Mouse (Mus musculus): ENCODE measurements around the gene Nhsl2.

Nhsl2 gene

DNA sequence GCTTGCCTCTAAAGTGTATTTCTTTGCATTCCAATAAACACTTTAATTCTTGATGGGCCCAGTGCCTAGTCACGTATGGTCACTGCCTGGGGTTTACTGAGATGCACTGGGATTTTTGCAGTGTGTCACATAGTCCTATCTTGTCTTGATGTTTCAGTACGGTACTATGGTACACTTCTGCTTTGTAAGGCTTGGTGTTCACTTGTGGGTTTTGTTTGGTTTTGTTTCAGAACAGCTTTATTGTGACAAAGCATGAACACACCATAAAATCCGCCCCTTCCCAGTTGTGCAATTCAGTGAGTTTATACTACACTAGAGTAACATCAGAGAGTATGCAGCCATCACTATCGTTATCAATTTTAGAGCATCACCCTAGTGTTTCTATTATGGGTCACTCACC, 204.8 kb downstream of the Nhsl2 start:
- DNase-seq: no peak

DNA sequence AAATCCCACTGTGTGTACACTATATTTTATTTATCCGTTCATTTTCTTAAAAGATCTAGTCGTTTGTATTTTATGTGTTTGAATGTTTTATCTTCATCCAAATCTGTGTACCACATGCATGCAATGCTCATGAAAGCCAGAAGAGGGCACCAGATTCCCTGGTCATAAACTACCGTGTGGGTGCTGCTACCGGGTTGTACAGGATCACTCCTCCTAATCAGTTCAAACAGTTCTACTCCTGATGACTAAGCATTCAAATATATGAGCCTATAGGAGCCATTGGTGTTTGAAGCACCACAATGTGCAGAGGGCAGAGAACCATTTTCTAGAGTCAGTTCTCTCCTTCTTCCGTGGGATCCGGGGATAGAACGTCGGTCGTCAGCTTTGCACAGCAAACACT, 210.3 kb downstream of the Nhsl2 start:
- DNase-seq: peak; percentile 41 to 44

DNA sequence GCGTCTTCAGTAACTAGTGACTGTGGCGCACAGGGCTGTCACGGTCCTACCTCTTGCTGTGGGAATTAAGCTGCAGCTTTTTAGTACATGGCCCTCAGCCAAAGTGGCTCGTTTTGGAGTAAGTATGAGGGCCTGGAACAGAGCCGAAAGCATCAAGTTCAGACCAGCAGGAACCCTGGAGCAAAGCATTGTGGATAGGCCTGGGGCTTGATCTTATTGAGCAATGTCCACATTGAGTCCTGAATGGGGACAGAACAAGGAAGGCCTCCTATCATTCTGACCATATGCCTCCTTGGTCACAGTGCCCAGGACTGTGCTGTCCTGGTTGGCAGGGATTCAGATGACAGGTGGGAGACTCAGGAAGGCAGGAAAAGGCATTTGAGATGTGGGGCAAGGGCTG, 211.1 kb downstream of the Nhsl2 start:
- no peak for DNase-seq

DNA sequence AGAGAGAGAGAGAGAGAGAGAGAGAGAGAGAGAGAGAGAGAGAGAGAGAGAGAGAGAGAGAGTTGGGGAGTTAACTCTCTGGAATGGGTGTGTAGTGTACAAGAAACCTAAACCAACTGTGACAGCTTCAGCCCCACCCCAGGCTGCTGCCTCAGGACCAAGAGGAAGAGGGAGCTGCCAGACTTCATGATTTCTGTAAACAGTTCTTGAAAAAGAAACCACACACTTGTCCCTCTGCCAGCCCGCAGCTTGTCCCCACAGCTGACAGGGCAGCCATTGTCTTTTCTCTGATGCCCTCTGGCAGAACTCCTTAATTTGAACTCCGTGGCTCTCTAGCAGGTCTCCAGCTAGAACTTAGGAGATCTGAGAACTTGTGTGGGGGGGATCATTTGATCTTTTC, 211.7 kb downstream of the Nhsl2 start:
- DNase-seq: peak; percentile 15 to 35

DNA sequence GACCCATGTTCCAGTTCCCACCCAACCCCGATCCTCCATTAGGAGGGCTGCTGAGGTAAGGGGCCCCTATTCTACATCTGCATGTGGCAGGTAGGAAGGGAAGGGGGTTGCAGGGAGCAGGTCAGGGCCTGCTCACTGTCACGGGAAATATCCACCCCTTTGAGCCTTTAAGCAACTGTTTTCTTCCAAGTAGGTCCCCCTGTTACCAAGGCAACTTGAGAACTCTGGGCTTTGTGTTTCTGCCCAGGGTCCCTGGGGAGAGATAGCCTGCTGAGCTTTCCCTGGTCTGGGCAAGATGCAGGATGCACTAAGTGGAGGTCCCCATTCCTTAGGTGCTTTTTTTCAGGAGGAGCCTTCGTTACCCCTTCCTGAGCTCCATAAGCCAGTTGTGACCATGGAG, 214.9 kb downstream of the Nhsl2 start:
- DNase-seq: no peak

DNA sequence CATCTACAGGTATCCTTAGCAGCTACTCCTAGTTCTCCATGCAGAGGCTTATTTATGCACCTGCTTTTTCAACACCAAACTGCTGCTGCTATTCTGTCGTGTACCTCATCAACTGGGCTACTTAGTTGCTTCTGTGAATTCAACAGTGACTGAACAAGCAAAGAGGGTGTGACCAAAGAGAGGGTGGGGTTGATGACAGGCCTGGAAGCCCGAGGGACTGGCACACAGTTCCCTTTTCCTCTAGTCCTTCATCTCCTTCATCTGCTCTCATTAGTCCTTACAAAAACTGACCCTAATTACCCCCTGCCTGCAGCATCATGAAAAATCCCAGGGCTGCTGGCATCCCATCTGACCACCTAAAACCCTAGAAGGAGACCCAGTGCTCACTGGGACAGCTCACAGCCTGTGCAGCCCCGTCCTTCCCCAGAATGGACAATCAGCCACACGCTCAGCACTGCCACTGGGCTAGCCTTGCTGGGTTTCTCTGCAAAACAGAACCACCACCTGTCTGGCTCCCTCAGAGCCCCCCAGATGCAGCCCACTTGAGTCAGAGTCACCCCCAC, 216.1 kb downstream of the Nhsl2 start:
- DNase-seq: no peak

DNA sequence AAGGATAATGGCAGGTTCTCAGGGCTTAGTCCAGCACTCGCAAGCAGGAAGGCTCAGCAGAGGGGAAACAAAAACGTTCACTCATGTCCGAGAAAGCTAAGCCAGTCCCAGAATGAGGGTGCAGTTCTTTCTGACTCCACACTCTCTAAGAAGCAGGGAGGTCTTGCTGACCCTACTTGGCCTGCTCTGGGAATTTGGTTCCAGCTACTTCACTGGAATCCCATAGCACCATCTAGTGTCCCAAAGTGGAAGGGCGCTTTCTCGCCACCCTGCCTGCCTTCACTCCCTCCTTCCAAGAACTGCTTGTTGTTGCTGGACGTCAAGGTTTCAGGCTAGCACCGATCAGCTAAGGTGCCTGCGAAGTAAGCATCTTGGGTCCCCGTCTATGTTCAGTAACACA, 216.9 kb downstream of the Nhsl2 start:
- peak; percentile 83 to 87 for DNase-seq

DNA sequence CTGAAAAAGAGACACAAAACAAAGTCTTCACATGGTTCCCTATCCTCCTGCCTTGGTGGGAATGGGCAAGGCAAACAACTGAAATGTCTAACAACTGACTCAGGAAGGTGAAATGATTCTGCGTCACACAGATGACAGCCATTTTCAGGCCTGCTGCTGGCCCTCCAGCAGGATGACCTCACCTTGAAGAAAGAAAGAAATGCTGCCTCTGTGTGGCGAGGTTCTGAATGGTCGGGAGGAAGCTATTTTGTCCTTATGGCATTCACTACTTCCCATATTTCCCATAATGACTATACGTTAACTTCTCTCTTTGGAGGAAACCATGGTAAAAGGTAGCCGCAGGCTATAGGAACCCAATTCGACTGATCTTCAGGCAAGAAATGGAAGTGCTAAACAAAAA, 217.9 kb downstream of the Nhsl2 start:
- DNase-seq: no peak

DNA sequence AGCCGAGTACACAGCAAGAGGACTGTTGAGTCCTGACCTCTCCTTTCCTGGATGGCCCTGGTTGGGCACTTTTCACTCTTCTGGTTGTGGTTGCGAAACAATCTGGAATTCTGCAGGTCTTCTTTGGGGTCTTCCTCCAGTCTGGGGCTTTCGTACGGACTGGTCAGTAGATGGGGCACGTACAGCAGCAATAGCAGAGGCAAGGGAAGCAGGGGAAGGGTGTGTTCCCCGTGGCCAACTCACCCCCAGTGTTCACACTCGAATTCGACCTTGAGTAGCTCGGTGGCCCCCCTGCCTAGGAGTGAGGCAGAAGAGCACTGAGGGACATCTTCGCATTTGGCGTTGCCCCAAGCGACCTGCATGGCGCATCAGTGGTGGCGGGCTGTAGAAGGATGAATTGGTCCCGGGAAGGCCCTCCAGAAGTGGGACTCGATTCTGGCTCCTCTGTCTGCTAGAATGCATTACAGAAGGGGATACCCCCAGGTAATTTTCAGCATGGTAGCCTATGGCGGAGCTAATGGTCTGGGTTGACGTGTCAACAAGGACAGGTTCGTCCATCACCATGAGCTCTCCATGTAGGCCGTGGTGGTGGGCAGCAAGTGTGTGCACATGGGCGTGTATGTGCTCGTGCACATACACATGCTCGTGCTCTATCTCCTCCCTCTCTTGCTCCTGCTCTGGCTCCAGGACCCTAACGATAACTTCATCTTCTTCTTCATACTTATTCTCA, 219.8 kb downstream of the Nhsl2 start:
- DNase-seq: no peak

DNA sequence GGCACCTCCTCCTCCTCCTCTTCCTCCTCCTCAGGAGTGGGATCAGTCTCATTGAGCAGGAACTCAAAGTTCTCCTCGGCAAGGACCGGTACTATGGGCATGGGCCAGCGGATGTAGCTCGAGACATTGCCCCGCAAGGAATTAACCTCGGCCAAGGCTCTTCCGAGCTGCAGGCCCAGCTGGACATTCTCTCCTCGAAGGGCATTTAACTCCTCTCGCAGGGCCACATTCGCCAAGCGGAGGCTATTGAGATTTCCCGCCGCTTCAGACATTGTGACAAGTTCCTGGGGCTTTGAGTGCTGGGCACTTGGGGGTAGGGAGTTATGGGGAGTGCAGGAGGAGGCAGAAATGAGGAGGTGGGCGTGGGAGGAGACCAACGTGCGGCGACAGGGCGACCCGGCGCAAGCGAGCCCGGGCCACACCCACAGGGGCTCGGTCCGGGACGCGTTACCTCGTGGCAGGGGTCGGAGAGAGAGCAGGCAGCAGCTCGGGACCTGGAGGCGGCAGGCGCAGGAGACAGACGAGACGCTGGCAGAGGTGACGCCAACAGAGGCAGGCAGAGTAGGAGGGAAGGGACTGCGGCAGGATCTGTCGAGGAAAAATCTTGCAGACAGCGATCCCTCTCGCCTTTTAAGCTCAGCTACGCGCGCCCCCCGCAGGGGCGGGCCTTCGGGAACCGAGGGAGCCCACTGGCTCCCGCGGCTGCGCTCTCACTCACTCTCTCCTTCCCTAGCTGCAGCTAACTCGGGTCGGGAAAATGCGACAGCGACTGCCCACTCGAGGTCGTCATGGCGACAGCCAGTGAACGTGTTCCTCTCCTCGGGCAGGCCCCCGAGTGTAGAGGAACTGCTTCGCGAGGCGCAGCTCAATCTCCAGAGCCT, 221.6 kb downstream of the Nhsl2 start, which contains the start of gene Rtl5:
TSS of gene Rtl5 (minus strand) at position 714 of the 881 bp plus-strand sequence.
- peak; percentile 84 to 89 for DNase-seq

DNA sequence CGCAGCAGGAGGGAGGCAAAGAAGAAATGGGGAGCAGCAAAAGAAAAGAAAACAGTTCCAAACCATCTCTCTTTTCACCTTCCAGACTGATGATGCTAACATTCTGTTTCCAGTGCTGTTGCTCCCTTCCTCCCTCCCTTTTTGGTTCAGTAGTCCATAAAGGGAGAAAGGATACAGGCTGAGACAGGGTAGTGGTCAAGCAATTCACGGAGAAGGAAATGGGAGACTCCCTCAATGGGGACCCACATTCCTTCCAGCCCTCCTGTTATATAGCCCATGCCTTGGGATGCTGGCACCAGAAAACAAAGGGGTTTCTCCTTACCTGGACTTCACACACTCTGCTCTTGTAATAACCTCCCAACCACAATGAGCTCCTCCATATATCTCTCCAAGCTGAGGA, 222.3 kb downstream of the Nhsl2 start:
- no peak for DNase-seq

DNA sequence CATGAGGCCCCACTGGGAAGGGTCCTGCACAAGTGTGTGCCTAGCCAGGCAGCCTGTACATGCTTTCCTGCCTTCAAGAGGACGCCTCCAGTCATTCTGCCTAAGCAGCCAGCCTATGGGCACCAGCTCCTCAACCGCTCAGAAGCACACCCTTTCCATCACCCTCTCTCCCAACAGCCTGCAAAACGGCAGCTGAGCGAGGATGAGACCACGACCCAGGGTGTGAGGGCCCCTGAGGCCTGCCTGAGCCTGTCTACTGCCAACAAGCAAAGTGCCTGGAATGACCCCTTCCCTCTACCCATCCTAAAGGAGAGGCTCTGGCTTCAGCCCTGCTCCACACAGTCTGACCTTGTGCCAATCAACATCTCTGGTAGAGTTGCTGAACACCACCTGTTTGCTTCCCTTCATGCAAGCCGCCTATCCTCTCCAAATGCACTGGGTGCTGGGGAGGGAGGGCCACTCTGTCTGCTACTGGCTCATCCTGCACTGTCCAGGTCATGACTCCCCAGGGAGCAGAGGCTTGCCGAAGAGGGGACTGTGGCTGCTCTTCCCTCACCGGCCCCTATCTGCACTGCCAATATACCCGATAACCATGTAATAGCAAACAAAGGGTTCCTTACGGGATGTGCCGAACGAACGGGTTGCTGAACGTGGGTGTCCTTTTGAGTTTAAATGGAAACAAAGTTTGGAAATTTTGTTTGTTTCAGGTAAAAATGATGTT, 224.6 kb downstream of the Nhsl2 start:
- DNase-seq: no peak

DNA sequence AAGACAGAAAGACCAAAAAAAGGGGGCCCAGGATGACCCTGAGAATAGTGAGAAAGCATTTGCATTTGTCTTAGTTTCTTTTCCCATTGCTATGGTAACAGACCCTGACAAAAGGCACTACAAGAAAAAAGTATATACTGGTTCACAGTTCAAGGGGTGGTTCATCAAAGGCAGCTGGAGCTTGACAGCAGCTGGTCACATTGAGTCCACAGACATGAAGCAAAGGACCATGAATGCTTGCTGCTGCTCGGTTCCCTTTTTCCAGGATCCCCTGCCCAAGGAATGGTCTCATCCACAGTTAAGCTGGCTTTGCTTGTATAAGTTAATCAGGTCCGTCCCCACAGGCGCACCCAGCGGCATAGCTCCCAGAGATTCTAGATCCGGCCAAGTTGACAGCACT, 225.2 kb downstream of the Nhsl2 start:
- no peak for DNase-seq

DNA sequence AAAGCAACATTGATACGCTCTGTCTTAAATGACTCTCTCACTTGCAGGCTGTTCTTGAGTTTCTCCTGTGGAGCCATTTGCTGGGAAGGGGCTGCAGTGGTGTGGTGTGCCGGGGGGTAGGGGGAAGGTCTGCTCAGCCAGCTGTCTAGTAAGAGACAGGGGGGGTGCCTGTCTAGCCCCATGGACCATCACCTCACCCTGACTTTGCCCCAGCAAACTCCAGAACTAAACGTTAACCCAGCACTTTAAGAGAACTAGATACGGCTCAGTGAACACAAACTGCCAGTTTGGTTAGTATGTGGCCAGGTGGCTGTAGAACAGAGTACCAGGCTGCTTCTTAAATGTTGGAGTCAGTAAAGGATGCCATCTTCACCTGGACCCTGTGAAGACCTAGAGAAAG, 226.0 kb downstream of the Nhsl2 start:
- peak in 1 of 2 experiments; percentile 34 for DNase-seq

DNA sequence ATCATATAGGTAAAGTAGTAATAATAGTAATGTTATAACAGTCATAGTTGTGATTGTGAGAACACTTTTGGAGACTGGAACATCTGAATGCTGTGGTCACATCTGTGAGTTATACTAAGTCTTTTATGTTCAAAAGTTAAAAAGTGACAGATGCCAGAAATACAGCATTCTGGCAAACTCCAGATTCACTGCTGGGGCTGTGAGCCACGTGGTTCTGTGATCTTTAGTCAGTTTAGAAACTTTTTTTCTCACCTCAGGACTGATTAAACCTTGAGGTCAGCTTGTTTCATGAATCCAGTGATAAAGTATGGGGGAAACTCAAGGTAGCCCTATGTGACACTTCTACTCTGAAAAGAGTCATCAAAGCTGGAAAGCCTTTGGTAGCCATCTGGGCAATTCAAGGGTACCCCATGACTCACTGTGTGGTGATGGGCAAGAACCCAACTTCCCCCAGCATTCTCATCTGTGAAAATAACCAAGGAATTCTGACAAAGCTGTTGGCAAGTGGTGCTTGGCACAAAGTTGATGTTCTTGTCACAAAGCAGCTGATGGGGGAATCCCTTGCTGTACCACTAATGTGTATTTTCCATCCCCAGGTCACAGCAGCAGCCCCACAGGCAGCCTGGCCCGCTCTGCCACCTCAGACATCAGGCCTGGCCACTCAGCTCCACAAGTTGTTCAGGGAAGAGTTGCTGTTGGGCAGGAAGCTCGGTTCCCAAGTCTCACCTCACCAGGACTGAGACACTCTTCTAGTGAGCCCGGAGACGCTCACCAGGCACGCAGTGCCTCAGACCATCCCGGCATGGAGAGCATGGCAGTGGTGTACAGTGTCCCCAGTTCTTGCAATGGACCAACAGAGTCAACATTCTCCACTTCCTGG, 227.9 kb downstream of the Nhsl2 start:
- no peak for DNase-seq

DNA sequence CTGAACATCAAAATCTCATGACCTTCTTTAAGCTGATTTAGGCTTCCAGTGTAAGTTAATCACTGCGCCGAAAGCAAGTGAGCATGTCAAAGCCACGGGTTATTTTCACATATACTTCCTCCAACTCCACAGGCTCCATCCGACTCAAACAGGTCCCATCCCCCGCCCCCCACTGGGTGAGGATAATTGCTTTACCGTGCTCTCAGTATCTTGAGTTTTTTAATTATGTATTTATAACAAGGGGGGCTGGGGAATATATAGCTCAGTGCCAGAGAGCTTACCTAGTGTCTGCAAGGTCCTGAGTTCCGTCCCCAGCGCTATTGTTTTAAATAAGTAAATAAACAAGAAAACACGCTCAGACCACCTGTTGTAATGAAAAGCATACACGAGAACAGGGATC, 231.9 kb downstream of the Nhsl2 start:
- no peak for DNase-seq

DNA sequence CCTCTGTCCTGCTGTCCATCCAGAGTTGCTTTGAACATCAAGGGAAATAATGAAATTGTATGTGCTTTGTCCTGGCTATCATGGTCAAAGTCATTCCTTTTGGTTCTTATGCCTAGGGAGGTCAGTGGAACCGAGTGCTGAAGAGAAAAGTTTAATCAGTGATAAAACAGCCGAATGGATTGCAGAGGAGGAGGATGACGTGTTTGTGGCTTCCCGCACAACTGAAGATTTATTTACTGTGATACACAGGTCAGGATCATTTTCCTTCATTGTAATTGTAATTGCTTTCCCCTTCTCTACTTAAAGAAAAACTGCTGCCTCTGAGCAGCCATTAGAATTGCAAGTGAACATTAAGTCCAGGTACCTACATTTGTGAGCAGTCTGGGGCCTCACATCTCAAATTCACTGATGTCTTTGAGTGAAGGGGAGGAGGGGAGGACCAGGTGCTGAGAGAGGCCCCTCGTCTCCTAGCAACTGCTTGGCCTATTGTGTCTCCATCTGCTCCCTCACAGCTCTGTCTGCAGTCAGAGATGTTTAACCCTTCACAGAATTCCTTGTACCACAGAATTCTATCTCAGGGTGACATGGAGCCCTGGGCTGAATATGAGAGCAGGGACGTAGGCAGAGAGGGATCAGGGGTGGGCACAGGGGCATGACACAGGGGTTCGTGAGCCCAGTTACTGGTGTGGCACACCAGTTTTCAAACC, 232.5 kb downstream of the Nhsl2 start:
- no peak for DNase-seq

DNA sequence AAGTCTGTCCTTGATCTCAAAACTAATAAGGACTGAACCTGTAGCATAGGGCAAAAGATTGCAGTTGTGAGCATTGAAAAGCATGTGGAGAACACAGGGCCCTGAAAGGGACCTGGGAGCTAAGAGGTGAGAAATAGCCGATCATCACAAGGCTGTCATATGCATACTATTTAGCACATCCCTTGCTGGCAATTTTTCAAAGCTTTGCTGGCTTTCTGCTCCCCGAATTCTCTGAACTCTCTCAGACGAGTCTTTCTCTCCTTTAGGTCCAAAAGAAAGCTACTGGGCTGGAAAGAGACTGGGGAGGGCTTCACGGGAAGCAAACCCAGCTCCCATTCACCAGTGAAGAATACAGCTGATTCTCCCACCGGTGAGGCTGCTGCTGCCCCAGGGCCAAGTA, 233.2 kb downstream of the Nhsl2 start:
- DNase-seq: no peak

DNA sequence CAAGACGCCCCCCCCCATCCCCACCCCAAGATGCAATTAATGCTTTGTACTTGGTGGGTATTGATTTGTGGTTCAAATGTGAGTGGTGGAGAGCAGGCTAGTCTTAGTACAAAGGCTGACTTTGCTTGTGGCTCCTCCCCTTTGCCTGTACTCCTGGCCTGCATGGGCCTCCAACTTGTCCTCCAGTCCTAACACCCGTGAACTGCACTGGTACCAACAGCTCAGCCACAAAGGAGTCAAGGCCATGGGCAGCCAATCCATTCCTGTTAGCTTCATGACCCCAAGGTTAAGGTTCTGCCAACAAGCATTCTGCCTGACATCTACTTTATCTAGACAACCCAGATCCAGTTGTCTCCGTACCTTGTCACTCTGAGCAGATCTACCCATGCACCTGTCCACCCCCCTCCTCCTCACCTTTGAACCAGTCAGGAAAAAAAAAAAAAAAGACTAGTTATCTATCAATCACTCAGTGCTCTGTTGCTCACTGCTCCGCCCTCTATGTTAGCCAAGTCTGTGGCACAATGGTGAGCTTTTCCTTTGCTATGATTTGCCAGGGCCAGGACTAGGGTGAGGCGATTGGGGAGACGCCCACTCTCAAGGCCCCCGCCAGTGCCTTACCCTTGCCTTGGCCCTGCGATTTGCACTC, 236.7 kb downstream of the Nhsl2 start:
- DNase-seq: no peak

DNA sequence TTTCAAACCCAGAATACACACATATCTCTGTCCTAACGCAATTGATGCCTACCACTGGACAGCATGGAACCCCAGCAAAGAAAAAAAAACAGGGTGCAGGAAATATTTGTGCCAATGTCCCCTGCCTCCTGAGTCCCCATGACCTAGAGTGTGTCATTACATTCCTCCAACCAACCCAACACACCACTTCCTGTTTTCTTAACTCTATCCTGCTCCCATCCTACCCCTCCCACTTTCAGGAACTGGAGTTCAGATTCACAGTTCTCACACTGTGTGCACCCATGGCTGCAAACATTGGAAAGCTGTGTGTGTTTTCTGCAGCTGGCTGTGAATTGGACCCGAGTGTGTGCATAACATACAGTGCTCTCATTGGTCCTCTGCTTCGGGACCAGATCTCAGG, 241.4 kb downstream of the Nhsl2 start:
- DNase-seq: no peak

DNA sequence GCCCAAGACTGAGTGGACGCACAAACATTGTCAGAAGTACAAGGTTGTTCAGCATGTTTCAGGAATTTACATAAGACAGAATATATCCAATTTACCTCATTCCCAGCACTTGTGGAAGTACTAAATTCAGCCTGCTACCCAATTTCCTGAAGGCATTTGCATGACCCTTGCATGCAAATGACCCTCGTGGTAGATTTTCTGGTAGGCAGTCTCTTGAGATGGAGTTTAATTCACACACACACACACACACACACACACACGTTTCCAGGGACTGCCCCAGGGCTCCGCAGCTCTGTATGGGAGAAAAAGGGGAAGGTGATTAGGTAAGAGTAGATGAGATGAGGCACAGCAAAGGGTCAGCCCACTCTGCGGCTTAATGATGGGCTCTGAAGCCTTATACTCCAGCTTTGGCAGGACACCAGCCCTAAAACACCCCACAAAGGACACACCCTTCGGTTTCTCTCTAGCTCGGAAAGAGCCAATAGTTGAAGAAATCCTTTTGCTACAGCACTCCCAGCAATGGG, 245.3 kb downstream of the Nhsl2 start:
- DNase-seq: no peak

Data from kidney, postnatal 4 days (tissue).